Comparison of ENCODE assay signal across 28 mouse cellular contexts in genomic region chr5:147542291-147542690, GRCm38 (mm10).
DNase-seq lines count a peak whose midpoint lies in the region; ATAC-seq and TF ChIP-seq lines count a peak whose summit lies in the region.
"Had no signal": no experiment of that assay in that cellular context is flagged by ENCODE, and none has a peak within 500 bp of the region (broad histone marks: within the 10 kb centered on the region; RNA-seq: fewer than 3 reads in every experiment).

No protein-coding gene starts in this region.

- peak; percentile 32 for ATAC-seq in liver, embryonic 13.5 days (ENCODE audit: low read depth)
- peak; percentile 70 for ATAC-seq in megakaryocyte, adult 5-6 weeks (ENCODE audit: poor library complexity, severe bottlenecking)
- ATAC-seq: forebrain, embryonic 14.5 days; hindbrain, postnatal 0 days had no signal

- no peak overlapping the region for H3K4me2 ChIP-seq in liver, embryonic 13.5 days
- H3K4me2 ChIP-seq: embryonic facial prominence, embryonic 12.5 days; heart, embryonic 15.5 days; midbrain, embryonic 12.5 days; neural tube, embryonic 13.5 days; stomach, embryonic 15.5 days had no signal

- DNase-seq in gastrocnemius, adult 2 months: peak; percentile 33
- no peak for DNase-seq in gastrocnemius, adult 8-10 months (ENCODE audit: low spot score in 2 of 2)
- no peak for DNase-seq in liver, embryonic 13.5 days
- DNase-seq in liver: no peak
- no peak for DNase-seq in thymus, adult 2 months
- DNase-seq in adrenal gland, adult 18-20 months (ENCODE audit: low spot score in 2 of 2): no peak
- DNase-seq: adrenal gland, postnatal 36 days; cerebellum, adult 2 months; cerebellum, postnatal 36 days; heart, postnatal 4 days; kidney, adult 11 months; kidney, postnatal 10 days; left cerebral cortex, postnatal 4 days; lung, postnatal 10 days; thymus, adult 18-20 months had no signal

- no peak for TF ChIP-seq POLR2A in bone marrow macrophage, adult 2 months (IDR thresholded peaks at IDR 0.05; ENCODE audit: borderline replicate concordance, low read depth, low read length)
- TF ChIP-seq POLR2A in thymus, adult 2 months (IDR thresholded peaks at IDR 0.05; ENCODE audit: control insufficient read depth, extremely low read depth, insufficient read depth, low read length, poor library complexity): no peak

- intact Hi-C loops in gastrocnemius, adult 2 months (cut with DNase I): loop anchor here (5.0 kb wide), 1 partner anchor 110 kb away; the partner anchor contains the start of gene Pan3

- H3K27ac ChIP-seq in gastrocnemius, adult 2 months: peak overlapping the region; percentile 83
- H3K27ac ChIP-seq in liver, embryonic 13.5 days: no peak overlapping the region; the same call in 1 of the 2 replicates
- peak overlapping the region; percentile 89 for H3K27ac ChIP-seq in bone marrow macrophage, adult 2 months (ENCODE audit: insufficient read depth, low read depth, low read length)
- H3K27ac ChIP-seq in thymus, adult 2 months (ENCODE audit: control insufficient read depth, insufficient read depth, low read length): no peak overlapping the region
- H3K27ac ChIP-seq: embryonic facial prominence, embryonic 12.5 days; heart, embryonic 15.5 days; hindbrain, postnatal 0 days; left cerebral cortex, adult 2 months; liver, embryonic 14.5 days; midbrain, embryonic 12.5 days; neural tube, embryonic 13.5 days; stomach, embryonic 15.5 days had no signal

- H3K9me3 ChIP-seq in liver, embryonic 13.5 days (replicated peaks): no peaks in the 10 kb centered on the region
- H3K9me3 ChIP-seq: embryonic facial prominence, embryonic 12.5 days; heart, embryonic 15.5 days; midbrain, embryonic 12.5 days; neural tube, embryonic 13.5 days; stomach, embryonic 15.5 days had no signal

- H3K4me1 ChIP-seq in liver, embryonic 13.5 days (replicated peaks): no peaks in the 10 kb centered on the region
- peaks cover 17% of the 10 kb centered on the region for H3K4me1 ChIP-seq in bone marrow macrophage, adult 2 months (ENCODE audit: control insufficient read depth, insufficient read depth, low read length)
- no peaks in the 10 kb centered on the region for H3K4me1 ChIP-seq in thymus, adult 2 months (replicated peaks; ENCODE audit: control insufficient read depth, insufficient read depth, low read length)
- H3K4me1 ChIP-seq: embryonic facial prominence, embryonic 12.5 days; heart, embryonic 15.5 days; midbrain, embryonic 12.5 days; neural tube, embryonic 13.5 days; stomach, embryonic 15.5 days had no signal

- H3K9ac ChIP-seq in liver, embryonic 13.5 days: no peak overlapping the region
- H3K9ac ChIP-seq: embryonic facial prominence, embryonic 12.5 days; heart, embryonic 15.5 days; liver, embryonic 14.5 days; midbrain, embryonic 12.5 days; neural tube, embryonic 13.5 days; stomach, embryonic 15.5 days had no signal

- 64% methylated on average over 6 of the region's 6 CpGs for WGBS in liver, embryonic 13.5 days (ENCODE audit: insufficient replicate concordance)
- 77% methylated on average over 6 of the region's 6 CpGs for WGBS in thymus, adult 2 months

- no peaks in the 10 kb centered on the region for H3K27me3 ChIP-seq in liver, embryonic 13.5 days
- H3K27me3 ChIP-seq in thymus, adult 2 months (ENCODE audit: control insufficient read depth, insufficient read depth, low read length): no peaks in the 10 kb centered on the region
- H3K27me3 ChIP-seq: CH12.LX; embryonic facial prominence, embryonic 12.5 days; heart, embryonic 15.5 days; midbrain, embryonic 12.5 days; neural tube, embryonic 13.5 days; stomach, embryonic 15.5 days had no signal

- TF ChIP-seq CTCF in gastrocnemius, adult 2 months (IDR thresholded peaks at IDR 0.05): no peak
- no peak for TF ChIP-seq CTCF in bone marrow macrophage, adult 2 months (IDR thresholded peaks at IDR 0.05; ENCODE audit: low read depth, low read length)
- TF ChIP-seq CTCF in thymus, adult 2 months (IDR thresholded peaks at IDR 0.05; ENCODE audit: borderline replicate concordance, control insufficient read depth, extremely low read depth, insufficient read depth, low read length, poor library complexity): no peak

- peaks cover 78% of the 10 kb centered on the region for H3K36me3 ChIP-seq in liver, embryonic 13.5 days
- H3K36me3 ChIP-seq in thymus, adult 2 months (ENCODE audit: control insufficient read depth, insufficient read depth, low read length): peaks cover 73% of the 10 kb centered on the region

- peak overlapping the region; percentile 21; the same call in 1 of the 2 replicates for H3K4me3 ChIP-seq in gastrocnemius, adult 2 months
- no peak overlapping the region for H3K4me3 ChIP-seq in liver, embryonic 13.5 days (replicated peaks)
- no peak overlapping the region for H3K4me3 ChIP-seq in bone marrow macrophage, adult 2 months (ENCODE audit: insufficient read depth, low read length)
- no peak overlapping the region for H3K4me3 ChIP-seq in thymus, adult 2 months (ENCODE audit: control insufficient read depth, insufficient read depth, low read length)
- H3K4me3 ChIP-seq: embryonic facial prominence, embryonic 12.5 days; heart, embryonic 15.5 days; layer of hippocampus, adult 2 months; left cerebral cortex, adult 2 months; midbrain, embryonic 12.5 days; neural tube, embryonic 13.5 days; stomach, embryonic 15.5 days had no signal

Comparison
In these comparisons a context has a peak if more than half of its experiments do, and no peak if none do; other contexts are left out.
1. H3K27ac ChIP-seq: peak in gastrocnemius, adult 2 months (single experiment) and bone marrow macrophage, adult 2 months (single experiment); none in liver, embryonic 13.5 days (single experiment) and thymus, adult 2 months (single experiment).